Mouse (Mus musculus) MEL-GATA-1-ER (cell line): Measurements from ENCODE around the gene Auts2.

Source experiments
- DNase-seq: peaks from one replicate; pipeline ENCODE4 v3.0.0-alpha.2; 2012; ENCODE audit warnings: low read depth; ENCODE audit errors: extremely low read depth

The Auts2 gene

DNA sequence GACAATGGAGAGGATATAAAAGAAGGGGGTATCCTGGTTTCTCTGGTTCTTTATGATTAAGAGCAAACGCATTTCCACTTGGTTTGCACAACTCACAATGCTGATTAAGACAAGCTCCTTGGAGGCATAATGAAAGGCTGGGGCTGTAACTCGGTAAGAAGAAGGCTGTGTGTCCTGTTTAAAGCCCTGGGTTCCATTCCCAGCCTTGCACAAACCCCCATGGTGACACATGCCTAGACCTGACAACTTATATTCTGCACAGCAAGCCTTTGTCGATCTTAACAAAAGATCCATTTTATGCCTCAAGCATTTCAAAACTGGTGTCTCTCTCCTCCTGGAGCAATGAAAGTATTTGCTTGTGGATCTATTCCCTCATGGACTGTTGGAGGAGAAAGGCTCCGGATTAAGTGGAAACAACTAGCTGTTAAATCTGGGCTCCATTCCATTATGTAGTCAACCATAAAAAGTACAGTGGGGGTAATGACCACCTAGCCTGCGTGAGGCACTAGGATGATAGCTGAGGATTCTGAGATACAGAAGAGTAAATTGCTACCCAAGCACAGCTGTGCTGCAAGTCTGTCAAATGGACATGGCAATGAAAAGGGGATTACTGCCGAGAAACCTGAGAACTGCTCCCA, 218.8 kb downstream of the Auts2 start:
- no peak for DNase-seq

DNA sequence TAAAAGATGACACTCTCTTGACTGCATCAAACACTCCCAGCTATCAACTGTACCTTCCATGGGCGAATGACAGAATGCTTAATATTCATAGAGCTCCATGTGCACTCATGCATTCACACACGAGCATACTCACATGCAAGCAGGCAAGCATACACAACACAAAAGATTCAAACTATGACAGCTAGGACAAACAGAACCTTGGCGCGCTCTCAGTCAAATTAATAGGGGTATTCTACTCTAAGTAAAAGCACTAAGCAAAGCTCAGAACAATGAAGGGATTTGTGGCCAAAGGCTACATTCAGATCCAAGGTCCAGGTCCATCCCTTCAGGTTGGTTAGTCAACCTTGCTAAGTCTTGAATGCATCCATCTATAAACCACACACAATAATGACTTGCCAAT, 219.5 kb downstream of the Auts2 start:
- DNase-seq: no peak

DNA sequence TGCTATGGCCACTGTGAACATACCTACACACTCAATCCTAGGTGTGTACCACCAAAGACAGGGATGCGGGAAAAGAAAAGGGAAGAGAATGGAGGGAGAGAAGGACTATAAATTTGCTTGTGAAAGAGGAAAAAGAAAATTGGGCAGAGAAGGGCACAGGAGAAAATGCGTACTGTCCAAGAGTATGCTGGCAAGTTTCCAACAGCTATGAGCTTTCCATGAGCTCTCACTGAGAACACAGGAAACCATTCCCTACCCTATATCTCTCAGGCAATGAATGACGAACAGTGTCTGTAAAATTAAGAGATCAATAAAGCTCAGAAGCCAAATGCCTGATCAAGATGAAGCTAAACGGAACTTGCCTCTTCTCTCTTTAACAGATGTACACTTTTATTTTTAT, 220.2 kb downstream of the Auts2 start:
- no peak for DNase-seq

DNA sequence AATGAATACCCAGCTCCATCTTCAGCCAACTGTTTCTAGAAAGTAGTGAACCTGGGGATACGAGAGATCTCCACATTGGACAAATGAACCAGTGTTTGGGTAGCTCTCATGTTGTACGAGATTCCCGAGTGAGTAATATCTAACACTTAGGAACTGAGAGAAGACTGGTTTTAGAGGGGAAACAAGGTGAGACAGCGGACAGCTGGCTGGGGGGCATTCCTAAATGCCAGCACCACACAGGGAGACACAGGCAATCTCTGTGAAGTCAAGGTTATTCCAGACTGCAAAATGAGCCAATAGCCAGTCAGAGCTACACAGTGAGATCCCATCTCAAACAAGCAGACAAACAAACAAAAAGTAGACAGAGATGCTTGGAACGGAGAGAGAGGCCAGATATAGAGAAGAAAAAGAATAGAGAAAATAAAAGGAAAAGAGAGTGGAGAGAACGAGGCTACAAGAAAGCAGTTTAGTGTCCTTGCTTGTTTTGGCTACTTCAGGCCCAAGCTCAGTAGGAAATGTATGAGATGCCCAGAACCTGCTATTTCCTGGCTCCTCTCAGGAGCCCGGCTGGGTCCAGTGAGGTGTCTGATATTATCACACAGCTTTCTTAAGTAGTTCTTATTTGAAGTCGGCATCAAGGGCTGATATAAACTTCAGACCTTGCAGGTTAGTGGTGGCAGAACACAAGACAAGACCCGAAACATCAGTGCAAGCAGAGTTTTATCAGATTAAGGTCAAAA, 224.9 kb downstream of the Auts2 start:
- DNase-seq: no peak

DNA sequence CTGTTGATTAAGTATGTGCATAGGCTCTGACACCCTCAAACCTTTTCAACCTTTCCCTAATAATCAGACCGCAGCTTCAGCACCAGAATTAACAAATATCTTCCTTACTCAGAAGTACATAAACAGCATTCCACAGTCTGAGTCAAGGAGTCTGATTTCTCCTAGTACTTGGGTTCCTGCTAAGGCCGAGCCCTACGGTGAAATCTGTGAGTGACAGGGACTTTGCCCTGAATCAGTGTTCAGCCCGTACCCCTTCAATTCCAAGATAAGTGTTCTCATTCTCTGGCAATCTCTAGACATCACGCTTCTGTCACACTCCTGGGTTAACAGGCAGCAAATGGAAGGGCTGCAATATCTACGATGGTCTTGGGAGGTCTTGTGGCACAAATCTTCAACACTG, 226.2 kb downstream of the Auts2 start:
- no peak for DNase-seq

DNA sequence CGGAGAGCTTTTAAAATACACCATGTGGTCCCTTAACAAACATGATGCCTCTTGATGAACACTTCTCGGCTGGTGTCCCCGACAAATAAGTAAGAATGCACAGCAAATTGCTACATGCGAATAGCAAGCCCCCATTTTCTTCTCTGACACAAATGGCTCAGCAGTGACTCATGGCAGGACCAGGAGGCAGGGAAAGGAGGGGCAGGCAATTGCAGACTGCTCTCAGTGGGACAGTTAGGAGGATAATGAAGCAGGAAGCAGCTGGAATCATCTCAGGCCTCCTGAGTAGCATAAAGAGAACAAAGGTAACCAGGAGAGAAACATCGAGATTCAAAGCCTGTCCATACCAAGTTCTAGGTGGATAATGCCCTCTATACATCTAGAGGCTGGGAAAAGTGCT, 228.8 kb downstream of the Auts2 start:
- DNase-seq: no peak

DNA sequence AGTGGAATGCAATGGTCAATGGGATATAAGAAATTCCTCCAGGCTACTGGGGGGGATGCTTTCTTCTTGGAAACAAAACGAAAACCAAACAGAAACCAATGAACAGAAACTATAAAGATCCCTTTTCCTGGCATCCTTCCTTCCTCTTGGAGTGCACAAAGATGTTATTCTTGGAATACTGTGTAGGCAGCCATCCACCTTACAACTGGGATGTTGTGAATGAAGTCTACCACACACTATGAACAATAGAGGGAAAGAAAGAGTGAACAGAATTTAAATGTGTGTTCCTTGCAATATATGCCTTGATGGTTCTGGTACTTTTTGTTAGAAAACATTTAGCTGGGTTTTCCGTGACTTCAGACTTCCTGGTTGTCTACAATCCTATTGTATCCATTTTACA, 236.1 kb downstream of the Auts2 start:
- no peak for DNase-seq

DNA sequence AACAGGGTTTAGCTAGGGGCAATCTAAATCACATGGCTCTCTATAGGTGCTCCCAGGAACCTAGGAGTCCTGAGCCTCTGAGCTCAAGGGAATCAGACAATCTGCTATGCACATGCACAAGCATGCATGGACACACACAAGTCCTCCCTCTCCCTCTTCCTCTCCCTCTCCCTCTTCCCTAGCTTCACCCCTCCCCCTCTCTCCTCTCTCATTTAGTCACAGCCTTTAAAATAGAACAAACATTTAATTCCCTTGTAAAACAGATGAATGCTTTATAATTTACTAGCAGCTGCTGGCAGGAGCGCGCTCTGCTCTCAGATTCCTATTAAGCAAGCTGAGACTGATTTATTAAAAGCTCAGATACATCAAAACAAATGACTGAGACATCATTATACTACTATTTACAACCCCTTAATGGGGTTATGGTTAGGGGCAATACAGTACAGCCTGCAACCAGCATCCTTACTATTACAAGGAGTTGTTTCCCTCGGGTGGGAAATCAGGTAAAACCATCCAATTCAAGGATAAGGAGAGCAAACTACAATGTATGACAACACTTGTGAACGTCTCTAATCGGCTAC, 237.7 kb downstream of the Auts2 start:
- no peak for DNase-seq

DNA sequence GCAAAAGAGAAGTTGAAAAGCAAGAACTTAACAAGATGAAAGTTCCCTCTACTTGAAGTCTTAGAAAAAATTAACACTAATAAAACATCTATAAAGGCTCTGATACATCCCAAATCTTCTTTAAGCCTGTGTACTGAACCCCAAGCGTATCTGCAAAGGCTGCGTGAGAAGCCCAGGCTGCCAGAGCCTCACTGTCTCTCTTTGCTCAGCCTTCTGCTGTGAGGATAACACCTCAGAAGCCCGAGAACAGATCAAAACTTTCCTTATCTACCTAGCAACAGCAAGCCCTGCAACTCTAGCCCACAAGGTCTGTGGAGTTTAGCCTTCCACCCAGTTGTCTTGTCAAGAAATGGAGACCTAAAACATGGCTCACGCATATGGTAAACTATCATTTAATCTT, 240.4 kb downstream of the Auts2 start:
- no peak for DNase-seq

DNA sequence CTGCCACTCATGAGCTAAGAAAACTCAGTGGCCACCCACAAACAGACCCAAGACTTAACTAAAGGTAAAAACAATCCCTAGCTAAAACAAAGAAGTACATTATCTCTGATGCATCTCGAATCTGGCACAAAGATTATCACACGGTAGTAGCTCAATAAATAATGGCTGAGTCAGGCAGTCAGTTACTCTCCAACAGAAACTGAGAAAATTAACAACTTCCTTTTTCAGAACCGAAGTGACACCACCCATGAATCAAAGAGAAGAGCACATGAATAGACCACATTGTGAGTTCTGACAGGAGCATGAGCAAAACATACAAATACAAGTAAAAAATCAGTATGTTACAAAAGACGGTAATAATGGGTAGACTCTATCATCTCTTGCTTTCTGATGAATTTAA, 242.3 kb downstream of the Auts2 start:
- DNase-seq: no peak

DNA sequence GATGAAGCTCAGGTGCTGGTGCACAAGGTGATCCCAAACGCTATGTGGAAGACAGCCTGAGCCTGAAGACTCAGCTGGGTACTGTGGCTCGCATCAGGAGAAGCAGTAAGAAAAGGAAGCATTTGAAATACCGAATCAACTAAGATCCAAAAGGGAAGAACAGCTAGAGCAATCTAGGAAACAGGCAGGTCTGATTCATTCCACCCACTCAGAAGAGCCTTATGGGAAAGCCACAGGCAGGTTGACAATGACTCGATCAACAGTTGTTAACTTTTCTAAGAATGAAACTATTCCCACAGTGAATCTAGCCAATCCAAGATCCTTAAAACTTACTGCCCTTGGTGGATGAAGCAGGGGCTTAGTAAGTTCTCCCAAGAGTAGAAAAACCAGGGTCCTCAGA, 243.4 kb downstream of the Auts2 start:
- no peak for DNase-seq

DNA sequence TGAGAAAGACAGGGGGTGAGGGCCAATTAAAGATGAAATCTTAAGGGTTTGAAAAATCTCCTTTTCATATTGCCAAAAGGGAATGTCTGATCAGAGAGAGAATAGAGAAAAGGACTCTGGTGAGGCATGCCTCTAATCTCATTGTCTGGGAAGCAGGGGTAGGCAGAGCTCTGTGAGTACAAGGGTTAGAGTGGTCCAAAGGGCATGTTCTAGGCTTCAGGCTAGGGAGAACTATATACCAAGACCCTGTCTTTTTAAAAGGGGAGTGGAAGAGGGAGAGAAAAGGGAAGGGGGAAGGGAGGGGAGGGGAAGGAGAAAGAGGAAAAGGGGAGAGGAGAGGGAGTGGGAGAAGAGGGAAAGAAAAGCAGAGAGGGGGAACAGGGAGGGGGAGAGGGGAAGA, 244.1 kb downstream of the Auts2 start:
- no peak for DNase-seq

DNA sequence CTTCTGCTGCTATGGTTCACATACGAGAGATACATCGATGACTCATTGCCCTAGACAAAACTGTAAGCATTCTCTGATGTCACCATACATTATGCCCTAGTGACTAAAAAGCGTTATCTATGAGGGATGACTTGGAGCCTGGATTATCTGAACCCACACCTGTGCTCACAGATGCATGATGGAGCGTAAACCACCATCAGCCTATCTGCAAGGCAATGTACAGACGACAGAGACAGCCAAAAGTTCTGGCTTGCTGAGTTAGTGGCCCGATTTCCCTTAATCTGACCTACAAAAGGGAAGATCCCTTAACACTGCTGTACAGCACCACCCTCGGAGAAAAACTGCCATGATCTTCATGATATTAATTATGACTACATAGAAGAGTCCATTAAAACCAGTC, 245.8 kb downstream of the Auts2 start:
- DNase-seq: no peak

DNA sequence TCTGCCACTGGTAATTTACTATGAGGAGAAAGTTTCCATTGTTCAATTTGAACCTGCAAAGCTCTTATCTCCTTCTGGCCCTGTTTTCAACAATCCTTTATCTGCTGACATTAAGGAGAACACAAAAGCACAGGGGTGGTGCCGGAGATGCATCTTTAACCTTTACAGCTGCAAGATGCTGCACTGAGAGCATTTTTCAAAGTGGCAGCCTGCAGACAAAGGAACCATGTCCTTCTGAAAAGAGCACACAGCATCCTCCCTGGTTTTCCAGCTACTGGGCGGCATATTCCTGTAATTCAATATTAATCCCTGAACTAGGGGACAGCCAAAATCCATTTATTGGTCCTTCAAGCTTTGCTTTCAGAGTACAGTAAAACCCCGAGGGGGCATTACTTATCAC, 248.7 kb downstream of the Auts2 start:
- DNase-seq: no peak

DNA sequence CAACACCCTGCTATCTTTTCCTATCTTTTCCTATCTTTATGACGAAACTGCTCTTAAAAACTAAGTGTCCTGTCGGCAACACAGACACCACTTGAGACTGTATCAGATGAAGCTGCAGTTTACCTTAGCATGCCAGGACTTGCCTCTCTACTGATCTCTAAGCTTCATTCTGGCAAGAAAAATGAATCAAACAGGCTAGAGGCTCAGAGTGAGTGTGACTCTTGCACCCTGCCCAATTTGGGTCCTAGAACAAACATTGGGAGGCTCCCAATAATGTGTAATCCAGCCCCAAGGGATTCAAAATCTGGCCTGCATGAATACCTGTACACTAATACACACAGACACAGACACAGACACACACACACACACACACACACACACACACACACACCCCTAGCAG, 250.2 kb downstream of the Auts2 start:
- DNase-seq: no peak

DNA sequence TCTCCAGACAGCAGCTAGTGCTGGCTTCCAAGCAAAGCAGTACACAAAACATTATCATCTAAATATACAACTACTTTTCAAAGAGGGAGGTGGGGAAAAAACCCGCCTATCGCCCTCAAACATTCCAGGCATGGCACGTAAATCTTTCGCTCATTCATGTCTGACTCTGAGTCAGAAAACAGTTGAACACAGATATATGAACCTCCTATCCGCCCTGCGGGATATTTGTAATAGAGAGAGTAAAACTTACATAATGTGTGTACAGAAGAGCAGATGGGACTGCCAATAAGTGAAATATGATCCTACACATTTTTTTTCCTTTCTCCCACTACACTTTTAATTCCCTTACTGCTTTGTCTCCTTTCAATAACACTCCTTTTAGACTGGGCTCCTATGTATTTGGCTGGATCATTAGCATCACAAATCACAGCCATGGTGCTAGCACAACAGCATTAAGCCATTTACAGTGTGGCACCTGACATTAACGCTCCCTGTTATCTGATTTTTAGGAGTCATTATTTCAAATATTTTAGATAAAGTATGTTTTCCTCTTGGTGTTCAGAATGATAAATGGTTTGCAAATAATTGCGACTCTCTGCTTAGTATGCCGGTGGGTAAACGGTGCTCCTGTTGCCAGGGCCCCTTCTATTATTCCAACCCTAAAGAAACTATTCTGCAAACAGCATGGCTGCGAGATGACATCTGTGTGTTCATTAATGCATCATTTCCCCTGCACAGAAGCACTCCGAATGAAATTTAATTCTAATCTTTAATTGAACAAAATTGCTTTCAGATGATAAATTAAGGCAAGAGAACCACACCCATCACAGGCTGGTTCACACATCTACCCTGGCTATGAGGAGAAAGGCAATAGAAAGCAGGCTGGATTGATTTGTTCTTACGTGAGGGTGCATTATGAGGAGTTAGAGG, 252.3 kb downstream of the Auts2 start:
- DNase-seq: no peak

DNA sequence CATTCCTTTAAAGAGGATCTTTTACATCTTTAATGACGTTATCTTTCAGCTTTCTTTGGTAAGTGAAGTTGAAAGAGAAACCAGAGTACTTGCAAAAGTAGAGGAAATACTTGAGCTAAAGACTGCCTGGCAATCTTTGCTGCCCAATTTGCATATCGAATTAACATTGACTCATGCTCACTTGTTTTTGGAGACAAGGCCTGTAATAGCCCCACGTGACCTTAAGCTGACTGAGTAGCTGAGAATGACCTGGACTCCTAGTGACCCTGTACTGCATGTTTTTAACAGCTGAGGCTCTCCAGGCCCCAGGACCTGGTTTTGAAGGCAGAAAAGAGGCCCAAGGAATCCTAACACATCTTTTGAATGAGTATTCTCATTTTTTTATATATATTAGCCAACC, 259.4 kb downstream of the Auts2 start:
- no peak for DNase-seq

DNA sequence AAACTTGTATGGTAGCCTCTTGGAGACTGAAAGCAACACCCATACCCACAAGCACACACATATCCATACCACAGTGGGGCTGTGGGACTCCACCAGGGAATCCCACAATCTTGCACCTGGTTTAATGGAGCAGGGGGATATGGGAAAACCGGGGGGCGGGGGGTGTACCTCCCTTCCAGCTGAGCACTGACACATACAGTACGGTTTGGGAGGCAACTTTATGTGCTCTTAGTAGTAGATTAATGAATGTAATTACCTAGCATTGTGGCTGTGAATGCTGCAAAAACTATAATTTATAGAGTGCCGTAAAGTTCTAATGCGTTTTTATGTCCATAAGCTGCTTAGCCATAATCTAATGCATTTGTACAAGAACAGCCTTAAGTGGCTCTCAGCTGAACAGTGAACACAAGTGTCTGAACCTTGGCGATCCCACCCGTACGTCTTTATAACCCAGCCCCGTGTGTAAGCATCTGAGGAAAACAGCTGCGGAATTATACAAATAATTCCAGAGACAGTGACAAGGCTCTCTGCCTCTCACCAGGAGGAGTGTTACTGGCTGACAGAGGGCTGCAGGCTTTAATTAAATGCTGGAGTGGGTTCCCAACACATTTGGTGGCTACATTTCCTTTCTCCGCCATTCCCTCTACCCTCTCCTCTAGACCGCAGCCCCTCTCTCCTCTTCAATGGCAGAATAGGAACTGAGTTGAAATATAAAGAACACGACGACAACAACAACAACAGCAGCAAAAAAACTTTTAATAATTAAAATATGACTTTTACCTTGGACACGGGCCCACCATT, 268.8 kb downstream of the Auts2 start:
- no peak for DNase-seq

DNA sequence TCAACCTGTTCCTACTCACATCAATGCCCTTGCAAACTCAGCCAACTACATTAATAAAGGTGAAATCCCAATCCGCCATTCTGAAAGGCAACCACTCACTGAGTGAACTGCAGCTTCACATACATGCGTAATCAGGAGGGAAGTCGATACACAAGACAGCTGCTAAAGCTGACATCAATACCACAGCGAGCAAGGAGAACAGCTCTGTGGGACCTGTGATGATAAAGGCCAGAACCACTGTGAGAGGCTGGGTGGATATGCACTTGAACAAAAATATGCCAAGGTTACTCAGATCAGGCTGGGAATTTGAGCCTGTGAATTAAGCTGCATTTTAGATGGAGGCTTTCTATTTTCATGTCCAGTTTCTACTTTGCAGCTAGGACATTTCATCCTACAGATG, 271.0 kb downstream of the Auts2 start:
- no peak for DNase-seq

DNA sequence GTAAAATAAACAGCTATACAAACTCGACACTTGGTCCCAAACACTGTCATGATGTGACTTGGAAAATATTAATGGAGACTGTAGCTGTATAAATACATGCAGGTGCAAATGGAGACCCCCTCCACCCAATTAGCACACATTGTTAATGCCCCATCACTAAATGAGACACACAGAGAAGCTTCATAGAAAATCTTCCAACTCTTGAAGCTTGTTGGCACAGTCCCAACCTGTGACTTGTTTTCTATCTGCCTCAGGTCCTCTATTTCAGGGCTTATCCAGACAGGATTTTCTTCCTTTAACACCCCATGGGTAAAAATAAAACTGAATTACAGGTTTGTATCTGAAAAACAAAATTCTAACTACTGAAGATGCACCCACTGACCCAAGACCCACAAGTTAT, 272.2 kb downstream of the Auts2 start:
- no peak for DNase-seq

DNA sequence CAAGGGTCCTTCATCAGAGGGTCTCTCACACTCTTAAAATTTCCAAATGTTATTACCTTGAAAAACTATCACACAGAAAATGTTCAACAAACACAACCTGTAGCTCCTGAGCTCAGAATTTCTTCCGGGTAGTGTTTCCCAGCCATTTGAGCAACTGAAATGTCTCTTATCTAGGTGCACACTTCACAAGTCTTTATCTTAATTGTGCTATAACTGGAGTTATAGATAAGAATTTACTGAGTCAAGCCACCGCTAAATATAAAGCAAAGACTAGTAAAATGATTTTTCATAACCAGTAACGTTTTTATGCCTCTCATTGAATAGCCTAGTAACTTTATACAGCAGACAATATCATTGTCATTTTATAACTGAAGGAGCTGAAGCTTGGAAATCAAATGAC, 273.1 kb downstream of the Auts2 start:
- DNase-seq: no peak
